Mouse (Mus musculus) neural tube, embryonic 15.5 days (tissue): Measurements from ENCODE around the gene Micu1. TPM values are rescaled to one million over a fixed set of nuclear protein-coding genes. Genes with fewer than 3 reads are reported as not detected.
A peak's percentile ranks its signal among the peaks of the same experiment; 100 is the strongest.

Source experiments
- ATAC-seq: fragments of 200-750 bp; cut with Nextera tagmentation; 2 replicates; pipeline ENCODE4 v1.8.0; 2017; ENCODE audit warnings: mild to moderate bottlenecking, moderate TSS enrichment, moderate library complexity; ENCODE audit not compliant: low FRiP score
- H3K27ac ChIP-seq: fragments of 300-500 bp; sonication (generic); replicated peaks from 2 replicates; pipeline ENCODE4 v1.5.1; 2015; ENCODE audit warnings: mild to moderate bottlenecking, inconsistent platforms
- H3K27me3 ChIP-seq: fragments of 300-500 bp; sonication (generic); replicated peaks from 2 replicates; pipeline ENCODE4 v1.6.1; 2015; ENCODE audit warnings: inconsistent platforms
- H3K36me3 ChIP-seq: fragments of 300-500 bp; sonication (generic); 2 replicates; pipeline ENCODE4 v1.6.1; 2015; ENCODE audit warnings: inconsistent platforms
- H3K4me1 ChIP-seq: fragments of 300-500 bp; sonication (generic); 2 replicates; pipeline ENCODE4 v1.6.1; 2015; ENCODE audit warnings: inconsistent platforms
- H3K4me2 ChIP-seq: fragments of 300-500 bp; sonication (generic); 2 replicates; pipeline ENCODE4 v1.6.1; 2015; ENCODE audit warnings: inconsistent platforms, mild to moderate bottlenecking, moderate library complexity
- H3K4me3 ChIP-seq: fragments of 300-500 bp; sonication (generic); replicated peaks from 2 replicates; pipeline ENCODE4 v1.5.1; 2015; ENCODE audit warnings: mild to moderate bottlenecking, inconsistent platforms
- H3K9ac ChIP-seq: fragments of 300-500 bp; sonication (generic); replicated peaks from 2 replicates; pipeline ENCODE4 v1.6.1; 2015; ENCODE audit warnings: mild to moderate bottlenecking, inconsistent platforms
- H3K9me3 ChIP-seq: fragments of 300-500 bp; sonication (generic); replicated peaks from 2 replicates; pipeline ENCODE4 v1.6.1; 2016; ENCODE audit warnings: inconsistent platforms
- WGBS: fragments of 180-500 bp; shearing (Covaris S2); methylation state at CpG from one replicate; pipeline ENCODE4 v1.1.7; 2015; ENCODE audit warnings: mixed read lengths; 5-methylcytosine and 5-hydroxymethylcytosine counted together
- polyA plus RNA-seq: library from polyadenylated mRNA; unstranded; fragments of >200 nt; fragmentation: Nextera tagmentation; extraction: Ambion mirVana; gene quantifications from 2 replicates; pipeline ENCODE4 v1.2.1, GENCODE M21; 2015

The Micu1 gene
- polyA plus RNA-seq, 1 experiment from 2014 or later: 92.6 TPM

- Histone ChIP-seq H3K27me3 (no peaks in the 10 kb centered on the region), H3K4me3 (no peak overlapping the region), H3K27ac (no peak overlapping the region), H3K9me3 (no peaks in the 10 kb centered on the region), H3K4me1 (peaks cover 13% of the 10 kb centered on the region; the same call in 1 of the 2 replicates), H3K36me3 (no peaks in the 10 kb centered on the region), H3K9ac (no peak overlapping the region), H3K4me2 (no peak overlapping the region)
- no peak for ATAC-seq
- WGBS: 64% methylated on average over 6 of the region's 6 CpGs
Measured at GRCm38 (mm10) chr10:59727251-59727650, 25.0 kb downstream of the Micu1 start.

- no peak overlapping the region for H3K27ac ChIP-seq
- no peak for ATAC-seq
- H3K4me3 ChIP-seq: no peak overlapping the region
- H3K9me3 ChIP-seq: no peaks in the 10 kb centered on the region
- H3K4me2 ChIP-seq: no peak overlapping the region
- peaks cover 9% of the 10 kb centered on the region; the same call in 1 of the 2 replicates for H3K4me1 ChIP-seq
- H3K27me3 ChIP-seq: no peaks in the 10 kb centered on the region
- peaks cover 14% of the 10 kb centered on the region for H3K36me3 ChIP-seq
- no peak overlapping the region for H3K9ac ChIP-seq
- WGBS: 82% methylated on average over 9 of the region's 9 CpGs
Measured at GRCm38 (mm10) chr10:59729261-59729660, 27.0 kb downstream of the Micu1 start.

GRCm38 (mm10) chr10:59729842-59730241 lies 27.6 kb downstream of the Micu1 start:
- Histone ChIP-seq H3K9me3 (no peaks in the 10 kb centered on the region), H3K27me3 (no peaks in the 10 kb centered on the region), H3K9ac (no peak overlapping the region), H3K4me3 (no peak overlapping the region), H3K4me2 (no peak overlapping the region), H3K36me3 (peaks cover 14% of the 10 kb centered on the region), H3K27ac (no peak overlapping the region), H3K4me1 (peaks cover 4% of the 10 kb centered on the region; the same call in 1 of the 2 replicates)
- no peak for ATAC-seq
- 46% methylated on average over 4 of the region's 4 CpGs for WGBS

- Histone ChIP-seq H3K4me3 (no peak overlapping the region), H3K27ac (no peak overlapping the region), H3K9me3 (no peaks in the 10 kb centered on the region), H3K36me3 (peaks cover 14% of the 10 kb centered on the region), H3K4me1 (peaks cover 6% of the 10 kb centered on the region; the same call in 1 of the 2 replicates), H3K4me2 (no peak overlapping the region), H3K9ac (no peak overlapping the region), H3K27me3 (no peaks in the 10 kb centered on the region)
- 68% methylated on average over 11 of the region's 11 CpGs for WGBS
- ATAC-seq: no peak
Measured at GRCm38 (mm10) chr10:59736027-59736598, 33.8 kb downstream of the Micu1 start.

GRCm38 (mm10) chr10:59741448-59741847 lies 39.2 kb downstream of the Micu1 start:
- Histone ChIP-seq H3K9me3 (no peaks in the 10 kb centered on the region), H3K4me1 (peaks cover 12% of the 10 kb centered on the region; the same call in 1 of the 2 replicates), H3K4me2 (no peak overlapping the region), H3K4me3 (no peak overlapping the region), H3K27me3 (no peaks in the 10 kb centered on the region), H3K27ac (no peak overlapping the region), H3K36me3 (no peaks in the 10 kb centered on the region), H3K9ac (no peak overlapping the region)
- 35% methylated on average over 4 of the region's 4 CpGs for WGBS
- ATAC-seq: no peak

- ATAC-seq: peak; percentile 88
- peak overlapping the region; percentile 75 for H3K27ac ChIP-seq
- 53% methylated on average over 12 of the region's 12 CpGs for WGBS
Measured at GRCm38 (mm10) chr10:59743397-59743796, 41.1 kb downstream of the Micu1 start.

GRCm38 (mm10) chr10:59743969-59744368 lies 41.7 kb downstream of the Micu1 start:
- Histone ChIP-seq H3K4me2 (no peak overlapping the region), H3K4me3 (no peak overlapping the region), H3K27ac (peak overlapping the region; percentile 75), H3K9ac (no peak overlapping the region), H3K36me3 (no peaks in the 10 kb centered on the region), H3K4me1 (peaks cover 12% of the 10 kb centered on the region; the same call in 1 of the 2 replicates), H3K27me3 (no peaks in the 10 kb centered on the region), H3K9me3 (no peaks in the 10 kb centered on the region)
- ATAC-seq: no peak
- 87% methylated on average over 5 of the region's 5 CpGs for whole genome bisulfite sequencing

More at GRCm38 (mm10) chr10:59743397-59743796, 41.1 kb downstream of the Micu1 start:
- Histone ChIP-seq H3K9ac (no peak overlapping the region), H3K4me1 (peaks cover 12% of the 10 kb centered on the region; the same call in 1 of the 2 replicates), H3K4me2 (no peak overlapping the region), H3K36me3 (no peaks in the 10 kb centered on the region), H3K4me3 (no peak overlapping the region), H3K9me3 (no peaks in the 10 kb centered on the region), H3K27me3 (no peaks in the 10 kb centered on the region)

- 88% methylated on average over 7 of the region's 7 CpGs for WGBS
- no peak overlapping the region for H3K27ac ChIP-seq
- H3K4me3 ChIP-seq: no peak overlapping the region
- H3K4me2 ChIP-seq: no peak overlapping the region
- peaks cover 3% of the 10 kb centered on the region for H3K36me3 ChIP-seq
- H3K4me1 ChIP-seq: peaks cover 10% of the 10 kb centered on the region; the same call in 1 of the 2 replicates
- no peak for ATAC-seq
- H3K9ac ChIP-seq: no peak overlapping the region
- no peaks in the 10 kb centered on the region for H3K27me3 ChIP-seq
- no peaks in the 10 kb centered on the region for H3K9me3 ChIP-seq
Measured at GRCm38 (mm10) chr10:59747334-59747733, 45.1 kb downstream of the Micu1 start.

- ATAC-seq: no peak
- 77% methylated on average over 2 of the region's 2 CpGs for WGBS
- peaks cover 3% of the 10 kb centered on the region; the same call in 1 of the 2 replicates for H3K4me1 ChIP-seq
Measured at GRCm38 (mm10) chr10:59748699-59749200, 46.5 kb downstream of the Micu1 start.

GRCm38 (mm10) chr10:59753538-59754069 lies 51.3 kb downstream of the Micu1 start:
- H3K27ac ChIP-seq: no peak overlapping the region
- no peak overlapping the region for H3K9ac ChIP-seq
- whole genome bisulfite sequencing: 53% methylated on average over 9 of the region's 9 CpGs
- no peak for ATAC-seq
- H3K36me3 ChIP-seq: peaks cover 7% of the 10 kb centered on the region
- H3K4me1 ChIP-seq: peaks cover 9% of the 10 kb centered on the region; the same call in 1 of the 2 replicates
- H3K9me3 ChIP-seq: no peaks in the 10 kb centered on the region
- no peaks in the 10 kb centered on the region for H3K27me3 ChIP-seq
- H3K4me2 ChIP-seq: no peak overlapping the region
- no peak overlapping the region for H3K4me3 ChIP-seq

More at GRCm38 (mm10) chr10:59748699-59749200, 46.5 kb downstream of the Micu1 start:
- no peak overlapping the region for H3K27ac ChIP-seq
- H3K27me3 ChIP-seq: no peaks in the 10 kb centered on the region
- no peaks in the 10 kb centered on the region for H3K9me3 ChIP-seq
- peaks cover 7% of the 10 kb centered on the region for H3K36me3 ChIP-seq
- no peak overlapping the region for H3K9ac ChIP-seq
- H3K4me3 ChIP-seq: no peak overlapping the region
- H3K4me2 ChIP-seq: no peak overlapping the region

GRCm38 (mm10) chr10:59754104-59754503 lies 51.8 kb downstream of the Micu1 start:
- Histone ChIP-seq H3K27ac (no peak overlapping the region), H3K9me3 (no peaks in the 10 kb centered on the region), H3K4me1 (peaks cover 9% of the 10 kb centered on the region; the same call in 1 of the 2 replicates), H3K27me3 (no peaks in the 10 kb centered on the region), H3K36me3 (peaks cover 7% of the 10 kb centered on the region), H3K4me3 (no peak overlapping the region), H3K4me2 (no peak overlapping the region), H3K9ac (no peak overlapping the region)
- ATAC-seq: no peak
- 85% methylated on average over 1 of the region's 1 CpGs for WGBS

GRCm38 (mm10) chr10:59754901-59755300 lies 52.6 kb downstream of the Micu1 start:
- ATAC-seq: no peak
- H3K27ac ChIP-seq: no peak overlapping the region
- peaks cover 9% of the 10 kb centered on the region; the same call in 1 of the 2 replicates for H3K4me1 ChIP-seq
- no peaks in the 10 kb centered on the region for H3K9me3 ChIP-seq
- H3K36me3 ChIP-seq: peaks cover 7% of the 10 kb centered on the region
- WGBS: 80% methylated on average over 1 of the region's 1 CpGs
- H3K27me3 ChIP-seq: no peaks in the 10 kb centered on the region
- H3K9ac ChIP-seq: no peak overlapping the region
- no peak overlapping the region for H3K4me2 ChIP-seq
- H3K4me3 ChIP-seq: no peak overlapping the region
